Mouse (Mus musculus) gastrocnemius, adult 2 months (tissue): ENCODE measurements around the gene Ccnt1. TPM values are rescaled to one million over a fixed set of nuclear protein-coding genes. Genes with fewer than 3 reads are reported as not detected.

Experiments
- DNase-seq: peaks from one replicate; pipeline ENCODE4 v3.0.0; 2022
- H3K27ac ChIP-seq: fragments of 200-600 bp; 2 replicates; pipeline ENCODE4 v1.8.1; 2022; ENCODE audit warnings: mild to moderate bottlenecking
- H3K4me3 ChIP-seq: fragments of 200-600 bp; 2 replicates; pipeline ENCODE4 v1.8.1; 2022; ENCODE audit warnings: mild to moderate bottlenecking, moderate library complexity
- CTCF ChIP-seq: fragments of 200-600 bp; IDR thresholded peaks from 2 replicates; pipeline ENCODE4 v1.8.1; 2022; ENCODE audit warnings: antibody characterized with exemption, mild to moderate bottlenecking, moderate library complexity
- intact Hi-C: fragments of 180-260 bp; cut with DNase I; formaldehyde crosslinking; loops from one replicate; pipeline ENCODE4 v1.15.1; 2025
- microRNA-seq: library from miRNA; unstranded; fragments of <30 nt; microRNA quantifications from one replicate; pipeline ENCODE4 v1.2.0, GENCODE M21; 2021
- total RNA-seq, 2 experiments: library from RNA; stranded (reverse); gene quantifications; 2 replicates each; pipeline ENCODE4 v1.2.3; 2021

Ccnt1 gene
- total RNA-seq, 2 experiments from 2014 or later: 20.4 to 20.5 TPM

DNA sequence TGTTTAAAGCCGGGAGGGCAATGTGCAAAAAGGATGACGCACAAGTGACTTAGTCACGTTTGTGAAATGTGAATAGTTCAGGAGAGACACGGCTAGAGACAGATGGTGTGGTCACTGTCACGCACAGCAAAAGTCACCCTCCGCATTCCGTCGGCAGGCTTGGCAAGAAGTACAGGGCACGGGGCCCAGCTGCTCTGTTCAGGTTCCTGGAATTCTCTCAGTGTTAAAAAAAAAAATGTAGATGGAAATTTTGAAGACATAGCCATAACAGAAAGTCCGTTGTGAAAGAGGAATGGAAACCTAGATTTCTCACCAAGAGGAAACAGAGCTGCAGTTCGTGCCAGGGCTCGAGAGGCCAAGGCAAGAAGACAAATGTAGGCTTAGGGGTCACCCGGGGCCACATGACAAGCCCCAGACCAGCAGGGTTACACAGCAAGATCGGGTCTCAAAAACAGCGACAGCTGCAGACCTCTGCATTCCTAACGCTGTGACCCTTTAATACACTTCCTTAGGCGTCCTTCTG is 57.9 kb downstream of the Ccnt1 start:
- no peak for TF ChIP-seq CTCF
- intact Hi-C loops: loop anchor here (5.0 kb wide), 1 partner anchor 54 kb away; no protein-coding TSS in a partner anchor
- peak overlapping the region; percentile 76 for H3K27ac ChIP-seq
- peak; percentile 67 for DNase-seq
- peak overlapping the region; percentile 28 for H3K4me3 ChIP-seq

DNA sequence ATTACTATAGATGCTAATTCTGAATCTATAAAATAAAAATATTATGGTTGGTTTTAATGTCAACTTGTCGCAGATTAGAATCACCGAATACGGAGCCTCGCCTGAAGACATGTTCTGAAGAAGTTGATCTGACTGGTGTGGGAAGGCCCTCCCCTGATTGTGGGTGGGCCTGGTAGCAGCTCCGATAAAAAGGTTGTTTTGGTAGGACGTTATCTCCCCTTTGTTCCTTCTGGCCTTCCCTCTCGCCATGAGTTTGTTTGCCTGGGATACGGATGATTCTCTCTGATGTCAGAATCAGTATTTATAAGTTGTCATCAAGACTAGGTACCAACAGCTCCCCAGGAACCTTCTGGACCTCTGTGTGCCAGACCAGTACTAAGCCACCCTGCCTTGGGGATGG is 58.5 kb downstream of the Ccnt1 start:
- no peak for TF ChIP-seq CTCF
- peak overlapping the region; percentile 28; the same call in 1 of the 2 replicates for H3K4me3 ChIP-seq
- intact Hi-C loops: loop anchor here (5.0 kb wide), 1 partner anchor 55 kb away; no protein-coding TSS in a partner anchor
- DNase-seq: no peak
- peak overlapping the region; percentile 76 for H3K27ac ChIP-seq

DNA sequence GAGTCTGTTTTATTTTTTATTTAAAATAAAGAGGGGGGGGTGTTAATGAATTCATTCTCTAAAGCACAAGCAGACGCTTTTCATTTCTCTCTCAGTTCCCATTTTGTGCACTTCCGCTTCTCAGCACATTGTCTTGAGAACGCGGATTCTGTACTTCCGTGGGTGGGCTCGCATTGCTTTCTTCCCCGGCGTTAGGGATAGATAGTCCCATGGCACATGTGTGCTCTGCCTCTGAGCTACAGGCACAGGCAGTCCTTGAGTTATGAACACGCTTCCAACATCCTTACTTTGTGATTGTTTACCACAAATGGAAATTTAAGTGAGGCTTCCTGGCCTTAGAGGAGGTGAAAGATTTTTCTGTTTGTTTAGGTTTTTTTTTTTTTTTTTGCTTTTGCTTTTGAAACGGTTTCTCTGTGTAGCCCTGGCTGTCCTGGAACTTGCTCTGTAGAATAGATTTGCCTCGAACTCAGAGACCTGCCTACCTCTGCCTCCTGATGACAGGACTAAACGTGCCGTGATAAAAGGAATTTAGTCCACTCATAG is 59.3 kb downstream of the Ccnt1 start:
- Histone ChIP-seq H3K4me3 (peak overlapping the region; percentile 75), H3K27ac (peak overlapping the region; percentile 76)
- intact Hi-C loops: loop anchor here (2.0 to 5.0 kb wide), 2 partner anchors 56 to 105 kb away; no protein-coding TSS in a partner anchor
- TF ChIP-seq CTCF: no peak
- DNase-seq: no peak

DNA sequence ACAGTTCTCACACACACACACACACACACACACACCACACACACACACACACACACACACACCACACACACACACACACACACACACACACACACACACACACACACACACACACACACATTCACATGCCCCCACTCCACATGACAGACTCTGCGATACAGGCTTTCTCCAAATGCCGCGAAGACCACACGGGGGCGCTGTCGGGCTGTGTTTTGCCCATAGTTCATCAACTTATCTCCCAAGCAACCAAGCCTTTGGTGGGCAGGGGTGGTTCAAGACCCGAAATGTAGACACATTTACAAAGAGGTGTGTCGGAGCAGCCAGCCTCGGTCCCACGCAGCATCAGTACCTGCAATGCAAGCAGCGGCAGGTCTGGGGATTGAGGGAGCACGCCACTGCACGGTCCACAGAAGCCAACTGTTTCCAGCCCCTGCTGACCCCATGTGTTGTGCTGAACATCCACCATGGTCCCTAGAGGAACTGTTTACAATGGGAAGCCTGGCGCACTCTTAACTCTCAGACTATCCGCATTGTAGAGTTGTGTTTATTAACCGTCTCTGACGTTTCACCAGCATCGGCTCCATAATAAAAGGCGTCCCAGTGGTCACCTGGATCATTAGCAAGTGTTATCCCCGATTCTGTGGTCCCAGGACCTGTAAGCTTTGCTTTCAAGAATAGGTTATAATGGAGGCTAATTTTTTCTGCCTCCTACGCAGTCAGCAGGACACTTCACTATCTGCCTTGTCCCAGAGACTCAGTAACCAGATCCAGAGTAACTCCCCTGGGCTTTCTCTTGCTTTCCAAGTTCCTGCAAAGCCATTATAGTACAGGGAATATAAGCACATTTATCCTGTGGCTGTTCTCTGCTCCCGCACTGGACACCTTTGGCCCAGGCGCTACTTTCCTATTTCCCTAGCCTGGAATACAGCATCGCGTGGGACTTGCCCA is 60.0 kb downstream of the Ccnt1 start:
- Histone ChIP-seq H3K4me3 (peak overlapping the region; percentile 75), H3K27ac (peak overlapping the region; percentile 76)
- TF ChIP-seq CTCF: peak; percentile 71
- DNase-seq: peak; percentile 86
- intact Hi-C loops: loop anchor here (2.0 to 5.0 kb wide), 2 partner anchors 57 to 106 kb away; no protein-coding TSS in a partner anchor

DNA sequence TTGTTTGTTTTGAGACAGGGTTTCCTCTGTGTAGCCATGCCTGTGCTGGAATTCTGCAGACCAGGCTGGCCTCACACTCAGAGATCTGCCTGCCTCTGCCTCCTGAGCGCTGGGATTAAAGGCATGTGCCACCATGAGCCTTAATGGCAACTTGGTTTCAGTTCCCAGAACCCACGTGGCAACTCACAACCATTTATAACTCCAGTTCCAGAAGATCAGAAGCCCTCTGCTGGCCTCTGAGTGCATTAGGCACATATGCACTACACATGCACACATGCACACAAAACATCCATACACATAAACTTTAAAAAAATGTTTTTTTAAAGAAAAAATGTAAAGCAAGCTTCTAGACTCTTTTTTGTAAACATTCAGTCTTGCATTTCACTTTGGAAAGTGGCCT is 61.3 kb downstream of the Ccnt1 start:
- DNase-seq: no peak
- Histone ChIP-seq H3K27ac (no peak overlapping the region), H3K4me3 (no peak overlapping the region)
- no peak for TF ChIP-seq CTCF
- intact Hi-C loops: loop anchor here (1.0 kb wide), 1 partner anchor 25 kb away; no protein-coding TSS in a partner anchor

DNA sequence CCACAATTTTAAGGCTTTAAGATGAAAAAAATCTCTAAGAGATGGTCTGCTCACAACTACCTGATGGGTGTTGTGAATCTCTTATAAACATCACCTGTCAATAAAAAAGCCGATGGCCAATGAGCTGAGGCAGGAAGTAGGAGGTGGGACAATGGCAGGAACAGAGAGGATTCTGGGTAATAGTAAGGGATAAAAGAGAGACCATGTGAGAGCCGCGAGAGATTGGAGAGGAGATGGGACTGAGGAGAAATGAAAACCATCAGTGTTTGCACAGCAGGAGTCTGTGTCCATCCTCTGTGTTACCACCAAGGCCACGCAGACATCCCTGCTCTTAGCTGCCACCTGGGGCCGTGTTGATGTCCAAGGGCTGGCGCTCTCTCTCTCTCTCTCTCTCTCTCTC is 63.4 kb downstream of the Ccnt1 start:
- intact Hi-C loops: no loop called here

GRCm38 (mm10) chr15:98506253-98506957 is 64.3 kb downstream of the Ccnt1 start:
- intact Hi-C loops: no loop called here
- Histone ChIP-seq H3K4me3 (no peak overlapping the region), H3K27ac (peak overlapping the region; percentile 46; the same call in 1 of the 2 replicates)
- no peak for DNase-seq
- TF ChIP-seq CTCF: peak; percentile 22; the same call in 1 of the 2 replicates

More for the DNA sequence above, 63.4 kb downstream of the Ccnt1 start:
- DNase-seq: no peak
- Histone ChIP-seq H3K4me3 (no peak overlapping the region), H3K27ac (no peak overlapping the region)
- no peak for TF ChIP-seq CTCF

DNA sequence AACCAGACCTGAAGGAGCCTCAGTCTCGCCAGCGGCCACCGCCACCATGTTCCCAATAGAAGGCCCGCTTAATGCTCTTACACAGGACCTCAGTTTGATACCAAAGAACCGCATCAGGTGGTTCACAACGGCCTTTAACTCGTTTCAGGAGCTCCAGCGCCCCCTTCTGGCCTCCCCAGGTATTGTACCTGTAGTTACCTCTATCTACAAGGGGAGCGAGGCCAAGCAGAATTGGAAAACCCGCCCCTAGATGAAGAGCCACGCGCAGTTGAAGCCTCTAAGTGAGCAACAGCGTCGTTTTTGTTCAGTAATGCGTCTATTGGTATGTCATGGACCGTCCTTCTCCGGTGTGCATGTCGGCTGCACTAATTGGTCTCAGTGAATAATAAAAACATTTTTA is 66.2 kb downstream of the Ccnt1 start:
- intact Hi-C loops: no loop called here
- peak; percentile 78 for TF ChIP-seq CTCF
- Histone ChIP-seq H3K27ac (no peak overlapping the region), H3K4me3 (no peak overlapping the region)
- peak; percentile 77 for DNase-seq

DNA sequence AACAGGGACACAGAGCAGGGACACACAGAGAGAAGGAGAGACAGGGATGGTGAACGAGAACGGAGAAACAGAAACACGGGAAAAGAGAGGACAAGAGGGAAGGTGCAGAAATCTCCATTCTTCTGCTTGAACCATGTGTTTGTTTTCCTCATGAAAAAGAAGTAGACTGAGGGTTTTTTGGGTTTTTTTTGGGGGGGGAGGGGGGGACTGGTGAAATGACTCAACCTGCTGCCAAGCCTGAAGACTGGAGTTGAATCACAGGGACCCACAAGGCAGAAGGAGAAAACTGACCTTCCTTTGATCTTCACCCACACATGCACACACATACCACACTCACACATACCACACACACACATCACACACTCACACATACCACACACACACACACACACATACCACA is 67.4 kb downstream of the Ccnt1 start:
- DNase-seq: no peak
- TF ChIP-seq CTCF: no peak
- intact Hi-C loops: no loop called here
- Histone ChIP-seq H3K27ac (no peak overlapping the region), H3K4me3 (no peak overlapping the region)

- Histone ChIP-seq H3K4me3 (no peak overlapping the region), H3K27ac (no peak overlapping the region)
- intact Hi-C loops: no loop called here
- DNase-seq: no peak
- no peak for TF ChIP-seq CTCF
Observed at GRCm38 (mm10) chr15:98497631-98498030, 73.1 kb downstream of the Ccnt1 start.

- no peak for TF ChIP-seq CTCF
- intact Hi-C loops: no loop called here
- no peak for DNase-seq
Observed at GRCm38 (mm10) chr15:98492102-98492501, 78.6 kb downstream of the Ccnt1 start, which contains the start of gene Olfr279. Gene Olfr279, plus strand, starts transcription at chr15:98492402.

GRCm38 (mm10) chr15:98491332-98491731 is 79.4 kb downstream of the Ccnt1 start:
- no peak overlapping the region for H3K4me3 ChIP-seq
- no peak for TF ChIP-seq CTCF
- H3K27ac ChIP-seq: peak overlapping the region; percentile 12; the same call in 1 of the 2 replicates
- intact Hi-C loops: no loop called here
- DNase-seq: no peak

More at GRCm38 (mm10) chr15:98492102-98492501, 78.6 kb downstream of the Ccnt1 start, which contains the start of gene Olfr279:
- Histone ChIP-seq H3K27ac (peak within 1 kb of the TSS; percentile 20; the same call in 1 of the 2 replicates), H3K4me3 (no peak within 1 kb of the TSS)

Small RNA genes lying within 50 kb of the gene (microRNA-seq; reads per million reads assigned to microRNA genes)
- gene Mir1291: 9.4 reads per million, percentile 6 among the genes with 10 or more reads in this experiment

Other genes with a start within 250 kb of the Ccnt1 start
- not detected for gene Olfr284, start 229.9 kb downstream of the Ccnt1 start, total RNA-seq
- gene Olfr283, start 190.0 kb downstream of the Ccnt1 start, total RNA-seq: not detected
- gene Olfr282, start 139.7 kb downstream of the Ccnt1 start, total RNA-seq: not detected
- not detected for gene Olfr281, start 118.3 kb downstream of the Ccnt1 start, total RNA-seq
- gene OR5BS1P, start 101.0 kb downstream of the Ccnt1 start, total RNA-seq: not detected
- gene Lalba, start 88.2 kb downstream of the Ccnt1 start, total RNA-seq: not detected
- gene Olfr279, start 78.5 kb downstream of the Ccnt1 start, total RNA-seq: not detected
- 10 to 100 TPM; 64.7 to 66.3 TPM for gene Kansl2, start 36.7 kb downstream of the Ccnt1 start, total RNA-seq
- gene 4930415O20Rik, start 81 bp upstream of the Ccnt1 start, total RNA-seq: 1 to 10 TPM in 1 of 2 experiments, not detected in 1; 1.2 TPM
- gene Adcy6, start 39.2 kb upstream of the Ccnt1 start, total RNA-seq: 10 to 100 TPM; 22.8 to 23.1 TPM
- gene Cacnb3, start 59.9 kb upstream of the Ccnt1 start, total RNA-seq: 1 to 10 TPM; 1.8 to 2.2 TPM
- gene Ddx23, start 92.0 kb upstream of the Ccnt1 start, total RNA-seq: 10 to 100 TPM; 66.3 to 67.4 TPM
- gene Rnd1, start 106.5 kb upstream of the Ccnt1 start, total RNA-seq: 1 to 10 TPM; 1.2 to 1.5 TPM
- gene Ccdc65, start 137.3 kb upstream of the Ccnt1 start, total RNA-seq: not detected
- gene Fkbp11, start 157.3 kb upstream of the Ccnt1 start, total RNA-seq: 1 to 10 TPM; 1.0 to 1.3 TPM
- gene Arf3, start 192.3 kb upstream of the Ccnt1 start, total RNA-seq: 1 to 10 TPM; 8.1 to 9.4 TPM
- 1 to 10 TPM in 1 of 2 experiments, under 1 TPM in 1; 0.97 to 1.4 TPM for gene Wnt10b, start 207.2 kb upstream of the Ccnt1 start, total RNA-seq
- gene Wnt1, start 218.9 kb upstream of the Ccnt1 start, total RNA-seq: under 1 TPM in 1 of 2 experiments, not detected in 1; 0.08 TPM
- gene Ddn, start 238.6 kb upstream of the Ccnt1 start, total RNA-seq: under 1 TPM; 0.33 to 0.78 TPM